Mouse (Mus musculus) gastrocnemius, postnatal 36 days (tissue): ENCODE measurements at regions not wholly inside any gene's neighbourhood (a gene's known extent, or its start where the extent isn't known, plus 50 kb on each side); places are given as distances from the start of the nearest gene placed in this dataset.

ENCODE experiments used
- DNase-seq, 2 experiments: peaks; one replicate each; pipeline ENCODE4 v3.0.0; 2022
- intact Hi-C: fragments of 180-260 bp; cut with DNase I; formaldehyde crosslinking; loops from one replicate; pipeline ENCODE4 v1.15.1; 2025

- DNase-seq = peak in 1 of 2 experiments; percentile 37
- intact Hi-C loops = no loop called here
Measured at GRCm38 (mm10) chr16:49278478-49278877, 221.2 kb downstream of the Myh15 start.

- DNase-seq = no peak
- intact Hi-C loops = no loop called here
Measured at GRCm38 (mm10) chr16:49288096-49288714, 230.9 kb downstream of the Myh15 start.

GRCm38 (mm10) chr16:49289200-49290079, 232.2 kb downstream of the Myh15 start:
- peak; percentile 19 to 52 for DNase-seq
- intact Hi-C loops = no loop called here

GRCm38 (mm10) chr16:49303612-49304307, 246.5 kb downstream of the Myh15 start:
- no peak for DNase-seq

GRCm38 (mm10) chr16:49304354-49304753, 247.1 kb downstream of the Myh15 start:
- intact Hi-C loops = no loop called here
- no peak for DNase-seq

More at GRCm38 (mm10) chr16:49303612-49304307, 246.5 kb downstream of the Myh15 start:
- intact Hi-C loops = no loop called here

- intact Hi-C loops = no loop called here
- DNase-seq = no peak
Measured at GRCm38 (mm10) chr16:49317061-49317460, 259.8 kb downstream of the Myh15 start.

- DNase-seq = no peak
- intact Hi-C loops = no loop called here
Measured at GRCm38 (mm10) chr16:49319047-49319678, 261.9 kb downstream of the Myh15 start.

- DNase-seq = no peak
- intact Hi-C loops = no loop called here
Measured at GRCm38 (mm10) chr16:49319774-49320173, 262.5 kb downstream of the Myh15 start.

GRCm38 (mm10) chr16:49321951-49322350, 264.7 kb downstream of the Myh15 start:
- intact Hi-C loops = no loop called here

GRCm38 (mm10) chr16:49330725-49331386, 273.6 kb downstream of the Myh15 start:
- intact Hi-C loops = no loop called here
- DNase-seq = no peak

More at GRCm38 (mm10) chr16:49321951-49322350, 264.7 kb downstream of the Myh15 start:
- no peak for DNase-seq

GRCm38 (mm10) chr16:49332107-49332722, 274.9 kb downstream of the Myh15 start:
- DNase-seq = no peak
- intact Hi-C loops = no loop called here

- DNase-seq = no peak
- intact Hi-C loops = no loop called here
Measured at GRCm38 (mm10) chr16:49335916-49336315, 278.6 kb downstream of the Myh15 start.

GRCm38 (mm10) chr16:49337948-49338347, 280.7 kb downstream of the Myh15 start:
- no peak for DNase-seq
- intact Hi-C loops = no loop called here

GRCm38 (mm10) chr16:49358404-49358803, 301.1 kb downstream of the Myh15 start:
- no peak for DNase-seq
- intact Hi-C loops = no loop called here

GRCm38 (mm10) chr16:49361731-49362130, 304.4 kb downstream of the Myh15 start:
- DNase-seq = no peak
- intact Hi-C loops = no loop called here

- intact Hi-C loops = no loop called here
- DNase-seq = no peak
Measured at GRCm38 (mm10) chr16:49369450-49369849, 312.2 kb downstream of the Myh15 start.

GRCm38 (mm10) chr16:49375108-49375507, 317.8 kb downstream of the Myh15 start:
- intact Hi-C loops = no loop called here
- DNase-seq = no peak

GRCm38 (mm10) chr16:49378917-49379473, 320.0 kb upstream of the Ift57 start:
- no peak for DNase-seq
- intact Hi-C loops = no loop called here

GRCm38 (mm10) chr16:49388135-49388534, 310.9 kb upstream of the Ift57 start:
- intact Hi-C loops = no loop called here
- DNase-seq = no peak
